Mouse (Mus musculus): ENCODE measurements at regions not wholly inside any gene's neighbourhood (a gene's known extent, or its start where the extent isn't known, plus 50 kb on each side); places are given as distances from the start of the nearest gene placed in this dataset.

GRCm38 (mm10) chr8:88906244-88906643 lies 137.7 kb downstream of the Sall1 start:
- DNase-seq (ENCODE audit: low read depth, low spot score): no peak

- no peak for DNase-seq (ENCODE audit: low read depth, low spot score)
Observed at GRCm38 (mm10) chr8:88903094-88903493, 140.9 kb downstream of the Sall1 start.

GRCm38 (mm10) chr8:88883751-88884390 lies 160.1 kb downstream of the Sall1 start:
- DNase-seq (ENCODE audit: low read depth, low spot score): no peak

- no peak for DNase-seq (ENCODE audit: low read depth, low spot score)
Observed at GRCm38 (mm10) chr8:88879857-88880256, 164.1 kb downstream of the Sall1 start.

- DNase-seq (ENCODE audit: low read depth, low spot score): no peak
Observed at GRCm38 (mm10) chr8:88877921-88878320, 166.0 kb downstream of the Sall1 start.

- no peak for DNase-seq (ENCODE audit: low read depth, low spot score)
Observed at GRCm38 (mm10) chr8:88862846-88863455, 166.1 kb downstream of the Cyld start.

- no peak for DNase-seq (ENCODE audit: low read depth, low spot score)
Observed at GRCm38 (mm10) chr8:88857216-88857615, 160.4 kb downstream of the Cyld start.

- DNase-seq (ENCODE audit: low read depth, low spot score): no peak
Observed at GRCm38 (mm10) chr8:88853200-88853599, 156.4 kb downstream of the Cyld start.

GRCm38 (mm10) chr8:88845916-88846315 lies 149.1 kb downstream of the Cyld start:
- DNase-seq (ENCODE audit: low read depth, low spot score): no peak

GRCm38 (mm10) chr8:88844370-88844769 lies 147.5 kb downstream of the Cyld start:
- peak; percentile 68 for DNase-seq (ENCODE audit: low read depth, low spot score)

- no peak for DNase-seq (ENCODE audit: low read depth, low spot score)
Observed at GRCm38 (mm10) chr8:88842451-88842850, 145.6 kb downstream of the Cyld start.

GRCm38 (mm10) chr8:88840096-88840495 lies 143.3 kb downstream of the Cyld start:
- DNase-seq (ENCODE audit: low read depth, low spot score): no peak

GRCm38 (mm10) chr8:88835756-88836291 lies 139.0 kb downstream of the Cyld start:
- no peak for DNase-seq (ENCODE audit: low read depth, low spot score)

GRCm38 (mm10) chr8:88825816-88826215 lies 129.0 kb downstream of the Cyld start:
- no peak for DNase-seq (ENCODE audit: low read depth, low spot score)

GRCm38 (mm10) chr8:88823931-88824330 lies 127.1 kb downstream of the Cyld start:
- no peak for DNase-seq (ENCODE audit: low read depth, low spot score)

GRCm38 (mm10) chr8:88820275-88820850 lies 123.5 kb downstream of the Cyld start:
- peak; percentile 9 for DNase-seq (ENCODE audit: low read depth, low spot score)

GRCm38 (mm10) chr8:88816461-88816860 lies 119.6 kb downstream of the Cyld start:
- no peak for DNase-seq (ENCODE audit: low read depth, low spot score)

- no peak for DNase-seq (ENCODE audit: low read depth, low spot score)
Observed at GRCm38 (mm10) chr8:88814246-88814645, 117.4 kb downstream of the Cyld start.

- no peak for DNase-seq (ENCODE audit: low read depth, low spot score)
Observed at GRCm38 (mm10) chr8:88812901-88813676, 116.3 kb downstream of the Cyld start.

GRCm38 (mm10) chr8:88806851-88807250 lies 110.0 kb downstream of the Cyld start:
- DNase-seq (ENCODE audit: low read depth, low spot score): peak; percentile 61

All from brain, adult 2 months (tissue).